Mouse (Mus musculus): ENCODE data around the gene Rhpn2. TPM values are rescaled to one million over a fixed set of nuclear protein-coding genes. Genes with fewer than 3 reads are reported as not detected.
A peak's percentile ranks its signal among the peaks of the same experiment; 100 is the strongest.
"Not testable (repeated sequence)": the region's sequence is repeated elsewhere in the genome, so short reads cannot be mapped to it uniquely, and the experiment has no call there.

The Rhpn2 gene
- polyA plus RNA-seq (2015; fragmentation: Nextera tagmentation; extraction: Ambion mirVana): 29.2 and 38.2 TPM in 2 replicates

GRCm38 (mm10) chr7:35333692-35334526 lies at the start of gene Rhpn2:
Gene Rhpn2 (plus strand): TSS chr7:35334170.
- Histone ChIP-seq H3K36me3 (no peaks in the 10 kb centered on the region), H3K27ac (peak within 1 kb of the TSS; percentile 81), H3K4me3 (replicated peaks) (peak within 1 kb of the TSS; percentile 68), H3K4me1 (peaks cover 14% of the 10 kb centered on the region), H3K27me3 (replicated peaks) (0 out of 2 replicates have a peak, but pooled peaks cover 3% of the 10 kb centered on the region), H3K4me2 (peak within 1 kb of the TSS; percentile 99), H3K9me3 (no peaks in the 10 kb centered on the region), H3K9ac (peak within 1 kb of the TSS; percentile 86)
- peak; percentile 98 for ATAC-seq (ENCODE audit: insufficient read depth, low FRiP score, low read depth)
- WGBS: under 1% methylated on average over 52 of the region's 52 CpGs

- no peaks in the 10 kb centered on the region for H3K4me1 ChIP-seq
- no peak overlapping the region for H3K9ac ChIP-seq
- H3K9me3 ChIP-seq: no peaks in the 10 kb centered on the region
- 90% methylated on average over 13 of the region's 13 CpGs for WGBS
- no peak for ATAC-seq (ENCODE audit: insufficient read depth, low FRiP score, low read depth)
- H3K36me3 ChIP-seq: peaks cover 28% of the 10 kb centered on the region
- no peak overlapping the region for H3K4me3 ChIP-seq (replicated peaks)
- H3K27me3 ChIP-seq (replicated peaks): no peaks in the 10 kb centered on the region
- H3K4me2 ChIP-seq: no peak overlapping the region
- no peak overlapping the region for H3K27ac ChIP-seq
Observed at GRCm38 (mm10) chr7:35293464-35293863, 40.5 kb upstream of the Rhpn2 start.

GRCm38 (mm10) chr7:35295631-35296030 lies 38.3 kb upstream of the Rhpn2 start:
- Histone ChIP-seq H3K9ac (no peak overlapping the region), H3K36me3 (peaks cover 18% of the 10 kb centered on the region; the same call in 1 of the 2 replicates), H3K9me3 (no peaks in the 10 kb centered on the region), H3K27me3 (replicated peaks) (no peaks in the 10 kb centered on the region), H3K4me1 (no peaks in the 10 kb centered on the region), H3K4me2 (no peak overlapping the region), H3K4me3 (replicated peaks) (no peak overlapping the region), H3K27ac (no peak overlapping the region)
- ATAC-seq (ENCODE audit: insufficient read depth, low FRiP score, low read depth): no peak
- WGBS: 85% methylated on average over 2 of the region's 2 CpGs

- no peak for ATAC-seq (ENCODE audit: insufficient read depth, low FRiP score, low read depth)
- no peaks in the 10 kb centered on the region for H3K4me1 ChIP-seq
- 90% methylated on average over 5 of the region's 5 CpGs for WGBS
- no peaks in the 10 kb centered on the region for H3K9me3 ChIP-seq
- no peak overlapping the region for H3K9ac ChIP-seq
- H3K27ac ChIP-seq: no peak overlapping the region
- no peak overlapping the region for H3K4me2 ChIP-seq
- H3K4me3 ChIP-seq (replicated peaks): no peak overlapping the region
- no peaks in the 10 kb centered on the region for H3K27me3 ChIP-seq (replicated peaks)
- peaks cover 27% of the 10 kb centered on the region for H3K36me3 ChIP-seq
Observed at GRCm38 (mm10) chr7:35297886-35298285, 36.1 kb upstream of the Rhpn2 start.

- Histone ChIP-seq H3K4me2 (no peak overlapping the region), H3K4me1 (no peaks in the 10 kb centered on the region), H3K9ac (no peak overlapping the region), H3K27me3 (replicated peaks) (no peaks in the 10 kb centered on the region), H3K9me3 (no peaks in the 10 kb centered on the region), H3K4me3 (replicated peaks) (no peak overlapping the region), H3K36me3 (peaks cover 25% of the 10 kb centered on the region), H3K27ac (no peak overlapping the region)
- WGBS: 68% methylated on average over 8 of the region's 8 CpGs
- no peak for ATAC-seq (ENCODE audit: insufficient read depth, low FRiP score, low read depth)
Observed at GRCm38 (mm10) chr7:35299656-35300055, 34.3 kb upstream of the Rhpn2 start.

GRCm38 (mm10) chr7:35300792-35301191 lies 33.2 kb upstream of the Rhpn2 start:
- H3K4me2 ChIP-seq: no peak overlapping the region
- H3K4me1 ChIP-seq: no peaks in the 10 kb centered on the region
- no peaks in the 10 kb centered on the region for H3K27me3 ChIP-seq (replicated peaks)
- H3K4me3 ChIP-seq (replicated peaks): no peak overlapping the region
- peaks cover 31% of the 10 kb centered on the region for H3K36me3 ChIP-seq
- ATAC-seq (ENCODE audit: insufficient read depth, low FRiP score, low read depth): no peak
- H3K27ac ChIP-seq: no peak overlapping the region
- no peak overlapping the region for H3K9ac ChIP-seq
- no peaks in the 10 kb centered on the region for H3K9me3 ChIP-seq

GRCm38 (mm10) chr7:35311214-35311613 lies 22.8 kb upstream of the Rhpn2 start:
- Histone ChIP-seq H3K9ac (no peak overlapping the region), H3K4me2 (no peak overlapping the region), H3K4me1 (no peaks in the 10 kb centered on the region), H3K4me3 (replicated peaks) (no peak overlapping the region), H3K27ac (no peak overlapping the region), H3K9me3 (no peaks in the 10 kb centered on the region), H3K36me3 (peaks cover 12% of the 10 kb centered on the region), H3K27me3 (replicated peaks) (no peaks in the 10 kb centered on the region)
- WGBS: 89% methylated on average over 3 of the region's 3 CpGs
- ATAC-seq (ENCODE audit: insufficient read depth, low FRiP score, low read depth): no peak

- Histone ChIP-seq H3K9ac (no peak overlapping the region), H3K9me3 (no peaks in the 10 kb centered on the region), H3K4me2 (no peak overlapping the region), H3K36me3 (no peaks in the 10 kb centered on the region), H3K4me1 (peaks cover 11% of the 10 kb centered on the region), H3K27me3 (replicated peaks) (no peaks in the 10 kb centered on the region), H3K4me3 (replicated peaks) (no peak overlapping the region), H3K27ac (no peak overlapping the region)
- ATAC-seq (ENCODE audit: insufficient read depth, low FRiP score, low read depth): no peak
Observed at GRCm38 (mm10) chr7:35314156-35314555, 19.8 kb upstream of the Rhpn2 start.

- 0 out of 2 replicates have a peak within 1 kb of the TSS, but pooled peaks have one; percentile 13 for H3K27ac ChIP-seq
- H3K36me3 ChIP-seq: no peaks in the 10 kb centered on the region
- under 1% methylated on average over 39 of the region's 39 CpGs for WGBS
- peak within 1 kb of the TSS; percentile 62 for H3K4me2 ChIP-seq
- H3K4me3 ChIP-seq (replicated peaks): peak within 1 kb of the TSS; percentile 97
- peak within 1 kb of the TSS; percentile 71 for H3K9ac ChIP-seq
- peak; percentile 74; the same call in 1 of the 2 replicates for ATAC-seq (ENCODE audit: insufficient read depth, low FRiP score, low read depth)
- H3K4me1 ChIP-seq: peaks cover 14% of the 10 kb centered on the region
- H3K9me3 ChIP-seq: no peaks in the 10 kb centered on the region
- no peaks in the 10 kb centered on the region for H3K27me3 ChIP-seq (replicated peaks)
Observed at GRCm38 (mm10) chr7:35317729-35318609, 16.0 kb upstream of the Rhpn2 start, which contains the start of gene Gpatch1. Gene Gpatch1 (minus strand): TSS chr7:35318440.

GRCm38 (mm10) chr7:35319221-35319620 lies 14.7 kb upstream of the Rhpn2 start:
- not testable (repeated sequence) for H3K36me3 ChIP-seq; H3K27ac ChIP-seq; H3K4me3 ChIP-seq (replicated peaks); H3K9ac ChIP-seq; ATAC-seq (ENCODE audit: insufficient read depth, low FRiP score, low read depth); H3K9me3 ChIP-seq; H3K27me3 ChIP-seq (replicated peaks); H3K4me2 ChIP-seq
- peaks cover 16% of the 10 kb centered on the region for H3K4me1 ChIP-seq
- WGBS: 72% methylated on average over 3 of the region's 3 CpGs

GRCm38 (mm10) chr7:35319755-35320154 lies 14.2 kb upstream of the Rhpn2 start:
- Histone ChIP-seq H3K9me3 (no peaks in the 10 kb centered on the region), H3K27ac (no peak overlapping the region), H3K9ac (no peak overlapping the region), H3K4me2 (no peak overlapping the region), H3K4me3 (replicated peaks) (no peak overlapping the region), H3K4me1 (peaks cover 16% of the 10 kb centered on the region), H3K27me3 (replicated peaks) (no peaks in the 10 kb centered on the region), H3K36me3 (no peaks in the 10 kb centered on the region)
- 60% methylated on average over 4 of the region's 4 CpGs for WGBS
- no peak for ATAC-seq (ENCODE audit: insufficient read depth, low FRiP score, low read depth)

- no peak overlapping the region for H3K9ac ChIP-seq
- peaks cover 11% of the 10 kb centered on the region for H3K4me1 ChIP-seq
- H3K27ac ChIP-seq: no peak overlapping the region
- H3K9me3 ChIP-seq: no peaks in the 10 kb centered on the region
- H3K4me3 ChIP-seq (replicated peaks): no peak overlapping the region
- ATAC-seq (ENCODE audit: insufficient read depth, low FRiP score, low read depth): no peak
- H3K36me3 ChIP-seq: no peaks in the 10 kb centered on the region
- 45% methylated on average over 3 of the region's 3 CpGs for WGBS
- no peak overlapping the region for H3K4me2 ChIP-seq
- no peaks in the 10 kb centered on the region for H3K27me3 ChIP-seq (replicated peaks)
Observed at GRCm38 (mm10) chr7:35322161-35322560, 11.8 kb upstream of the Rhpn2 start.

All from stomach, embryonic 15.5 days (tissue).